Mouse (Mus musculus) lung, embryonic 15.5 days (tissue): Measurements from ENCODE around the gene Cldn16. TPM values are rescaled to one million over a fixed set of nuclear protein-coding genes. Genes with fewer than 3 reads are reported as not detected.

ENCODE experiments used
- polyA plus RNA-seq: library from polyadenylated mRNA; unstranded; fragments of >200 nt; fragmentation: Nextera tagmentation; extraction: Ambion mirVana; gene quantifications from 2 replicates; pipeline ENCODE4 v1.2.1, GENCODE M21; 2015

Cldn16 gene
- polyA plus RNA-seq, 1 experiment from 2014 or later = not detected

Other genes with a start within 250 kb of the Cldn16 start
- 14.6 and 14.9 TPM in 2 replicates for gene Cldn1, start 91.3 kb upstream of the Cldn16 start, polyA plus RNA-seq
- not detected in 2 replicates for gene Tmem207, start 63.6 kb downstream of the Cldn16 start, polyA plus RNA-seq
- gene Il1rap, start 118.6 kb downstream of the Cldn16 start, polyA plus RNA-seq = 12.7 and 12.9 TPM in 2 replicates